Mouse (Mus musculus) thymus, adult 2 months (tissue): ENCODE results near the gene Insyn1.

ENCODE experiments used
- CTCF ChIP-seq: fragments of 200-500 bp; IDR thresholded peaks from 2 replicates; pipeline ENCODE4 v1.5.1; 2012; ENCODE audit warnings: mild to moderate bottlenecking, control low read depth, low read length, moderate library complexity, borderline replicate concordance; ENCODE audit not compliant: control insufficient read depth, poor library complexity, insufficient read depth; ENCODE audit errors: extremely low read depth
- POLR2A ChIP-seq: fragments of 200-500 bp; IDR thresholded peaks from 2 replicates; pipeline ENCODE4 v1.6.1; 2012; ENCODE audit warnings: mild to moderate bottlenecking, low read length, control low read depth, moderate library complexity; ENCODE audit not compliant: control insufficient read depth, poor library complexity, insufficient read depth; ENCODE audit errors: extremely low read depth

DNA sequence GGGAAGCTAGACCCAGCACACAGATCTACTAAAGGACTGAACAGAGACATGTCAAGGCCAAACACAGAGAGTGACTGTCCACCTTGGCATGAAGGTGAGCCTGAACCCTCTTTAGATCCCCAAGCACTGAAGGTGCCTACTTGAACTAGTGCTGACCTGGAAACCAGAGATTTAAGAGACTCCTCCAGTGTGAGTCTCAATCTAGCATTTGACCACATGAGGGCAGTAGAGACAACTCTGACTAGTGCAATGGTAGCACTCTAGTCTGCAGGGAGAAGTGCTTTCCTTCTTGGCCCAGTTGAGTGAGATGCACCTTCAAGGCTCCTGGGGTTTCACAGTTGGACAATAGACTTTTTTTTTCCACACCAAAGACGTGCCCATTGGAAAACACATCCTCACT, 46.4 kb downstream of the Insyn1 start:
- TF ChIP-seq CTCF (no peak), POLR2A (no peak)
